Mouse (Mus musculus) hindbrain, postnatal 0 days (tissue): ENCODE data around the gene Nufip1. TPM values are rescaled to one million over a fixed set of nuclear protein-coding genes. Genes with fewer than 3 reads are reported as not detected.

Experiments
- ATAC-seq: fragments of 200-750 bp; cut with Nextera tagmentation; 2 replicates; pipeline ENCODE4 v1.8.0; 2017; ENCODE audit warnings: mild to moderate bottlenecking, moderate TSS enrichment, moderate library complexity
- DNase-seq: peaks from one replicate; pipeline ENCODE4 v3.0.0-alpha.2; 2015; ENCODE audit warnings: low spot score
- H3K27ac ChIP-seq: fragments of 300-500 bp; sonication (generic); 2 replicates; pipeline ENCODE4 v1.5.1; 2014; ENCODE audit warnings: mild to moderate bottlenecking
- H3K27me3 ChIP-seq: fragments of 300-500 bp; sonication (generic); 2 replicates; pipeline ENCODE4 v1.6.1; 2014; ENCODE audit warnings: low read length, mixed read lengths; ENCODE audit not compliant: insufficient read depth
- H3K36me3 ChIP-seq: fragments of 300-500 bp; sonication (generic); 2 replicates; pipeline ENCODE4 v1.6.1; 2014; ENCODE audit warnings: low read length, mixed read lengths; ENCODE audit not compliant: insufficient read depth
- H3K4me1 ChIP-seq: fragments of 300-500 bp; sonication (generic); 2 replicates; pipeline ENCODE4 v1.6.1; 2014; ENCODE audit warnings: antibody characterized with exemption, low read length, mixed read lengths; ENCODE audit not compliant: insufficient read depth
- H3K4me2 ChIP-seq: fragments of 300-500 bp; sonication (generic); 2 replicates; pipeline ENCODE4 v1.6.1; 2014; ENCODE audit warnings: low read depth, mild to moderate bottlenecking, low read length, moderate library complexity, mixed read lengths
- H3K4me3 ChIP-seq: fragments of 300-500 bp; sonication (generic); 2 replicates; pipeline ENCODE4 v1.5.1; 2014; ENCODE audit warnings: low read length
- H3K9ac ChIP-seq: fragments of 300-500 bp; sonication (generic); replicated peaks from 2 replicates; pipeline ENCODE4 v1.6.1; 2014; ENCODE audit warnings: mild to moderate bottlenecking, low read length, moderate library complexity, mixed read lengths
- H3K9me3 ChIP-seq: fragments of 300-500 bp; sonication (generic); 2 replicates; pipeline ENCODE4 v1.6.1; 2016; ENCODE audit warnings: low read length, mixed read lengths
- CTCF ChIP-seq: IDR thresholded peaks from 2 replicates; pipeline ENCODE4 v1.5.1; 2016; ENCODE audit warnings: antibody characterized with exemption, control low read depth, low read depth
- WGBS: fragments of 180-500 bp; shearing (Covaris S2); extraction: QIAGEN DNeasy Blood & Tissue Kit; methylation state at CpG from one replicate; pipeline ENCODE4 v1.1.7; 2014; 5-methylcytosine and 5-hydroxymethylcytosine counted together
- polyA plus RNA-seq: library from polyadenylated mRNA; unstranded; fragments of >200 nt; fragmentation: Nextera tagmentation; extraction: Ambion mirVana; gene quantifications from 2 replicates; pipeline ENCODE4 v1.2.1, GENCODE M21; 2015
- total RNA-seq: library from RNA; depleted of rRNA; stranded (reverse); fragments of >200 nt; gene quantifications from 2 replicates; pipeline ENCODE4 v1.2.3, GENCODE M21; 2014; rRNA removed

Gene Nufip1
- total and polyA plus RNA-seq, 2 experiments from 2014 or later, result 11.3 to 13.5 TPM

GRCm38 (mm10) chr14:76174328-76174727 lies 63.6 kb downstream of the Nufip1 start:
- ATAC-seq (no peak), DNase-seq (no peak)
- no peaks in the 10 kb centered on the region for H3K27me3 ChIP-seq
- no peak overlapping the region for H3K9ac ChIP-seq
- no peaks in the 10 kb centered on the region for H3K9me3 ChIP-seq
- no peaks in the 10 kb centered on the region for H3K36me3 ChIP-seq
- TF ChIP-seq CTCF, result no peak
- H3K27ac ChIP-seq, result no peak overlapping the region
- H3K4me2 ChIP-seq, result no peak overlapping the region
- 75% methylated on average over 7 of the region's 7 CpGs for WGBS
- H3K4me1 ChIP-seq, result no peaks in the 10 kb centered on the region; the same call in 1 of the 2 replicates
- H3K4me3 ChIP-seq, result no peak overlapping the region

DNA sequence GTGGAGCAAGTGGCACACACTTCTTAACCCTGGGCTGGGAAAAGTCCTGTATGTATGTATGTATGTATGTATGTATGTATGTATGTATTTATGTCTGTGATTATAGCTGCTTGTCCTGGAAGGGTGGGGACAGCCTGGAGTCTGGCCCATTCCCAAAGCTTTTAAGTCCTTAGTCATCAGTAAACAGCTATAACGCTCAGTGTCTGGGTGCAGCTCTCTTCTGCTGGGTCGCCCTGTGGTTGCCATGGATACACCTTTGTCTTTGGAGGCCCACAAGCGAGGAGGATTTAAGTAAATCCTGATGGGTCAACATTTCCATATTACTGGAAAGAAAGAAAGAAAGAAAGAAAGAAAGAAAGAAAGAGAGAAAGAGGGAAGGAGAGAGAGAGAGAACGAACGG lies 65.1 kb downstream of the Nufip1 start:
- ATAC-seq (peak; percentile 45; the same call in 1 of the 2 replicates), DNase-seq (peak; percentile 35)
- H3K36me3 ChIP-seq, result no peaks in the 10 kb centered on the region
- 6% methylated on average over 5 of the region's 5 CpGs for WGBS
- H3K9me3 ChIP-seq, result no peaks in the 10 kb centered on the region
- H3K4me3 ChIP-seq, result no peak overlapping the region
- no peak overlapping the region for H3K27ac ChIP-seq
- H3K27me3 ChIP-seq, result no peaks in the 10 kb centered on the region
- TF ChIP-seq CTCF, result no peak
- H3K4me2 ChIP-seq, result no peak overlapping the region
- no peak overlapping the region for H3K9ac ChIP-seq
- no peaks in the 10 kb centered on the region; the same call in 1 of the 2 replicates for H3K4me1 ChIP-seq

DNA sequence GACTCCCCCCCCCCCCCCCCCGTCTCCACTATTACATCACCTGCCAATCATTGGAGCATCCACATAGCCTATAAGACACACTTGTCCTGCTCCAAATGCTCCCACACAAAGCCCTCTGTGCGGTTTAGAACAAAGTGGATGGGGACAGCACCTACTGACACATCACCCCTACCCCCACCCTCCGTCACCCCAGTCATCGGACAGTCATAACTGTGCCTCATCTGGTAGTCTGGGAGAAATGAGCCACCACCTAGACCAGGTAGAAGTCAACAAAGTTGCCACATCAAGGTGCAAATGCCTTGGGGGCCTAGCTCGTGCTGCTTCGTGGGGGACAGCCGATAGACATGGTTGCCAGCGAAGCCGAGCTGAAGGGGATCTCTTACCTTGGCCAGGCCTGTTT lies 66.5 kb downstream of the Nufip1 start:
- 93% methylated on average over 9 of the region's 9 CpGs for WGBS

DNA sequence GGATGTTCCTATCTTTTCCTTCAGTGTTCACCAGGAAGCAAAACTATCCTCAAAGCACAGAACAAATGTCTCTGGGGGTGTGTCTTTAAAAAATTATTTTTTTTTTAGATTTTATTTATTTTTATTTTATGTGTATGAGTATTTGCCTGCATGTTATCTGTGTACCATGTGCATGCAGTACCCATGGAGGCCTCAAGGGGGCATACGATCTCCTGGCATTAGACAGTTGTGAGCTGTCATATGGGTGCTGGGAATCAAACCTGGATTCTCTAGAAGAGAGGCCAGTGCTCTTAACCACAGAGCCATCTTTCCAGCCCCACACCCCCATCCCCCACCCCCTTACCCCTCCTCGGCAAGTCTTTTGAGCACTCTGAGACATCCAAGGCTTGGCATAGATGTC lies 67.8 kb downstream of the Nufip1 start:
- Histone ChIP-seq H3K9me3 (no peaks in the 10 kb centered on the region), H3K27me3 (no peaks in the 10 kb centered on the region), H3K4me1 (no peaks in the 10 kb centered on the region; the same call in 1 of the 2 replicates), H3K4me3 (no peak overlapping the region), H3K36me3 (no peaks in the 10 kb centered on the region), H3K4me2 (no peak overlapping the region), H3K9ac (no peak overlapping the region), H3K27ac (no peak overlapping the region)
- 88% methylated on average over 2 of the region's 2 CpGs for WGBS
- ATAC-seq (no peak), DNase-seq (no peak)
- 0 out of 2 replicates have a peak, but pooled peaks have one; percentile 10 for TF ChIP-seq CTCF

More for the DNA sequence above, 66.5 kb downstream of the Nufip1 start:
- no peak for TF ChIP-seq CTCF
- Histone ChIP-seq H3K27ac (no peak overlapping the region), H3K36me3 (no peaks in the 10 kb centered on the region), H3K4me1 (no peaks in the 10 kb centered on the region; the same call in 1 of the 2 replicates), H3K27me3 (no peaks in the 10 kb centered on the region), H3K4me2 (no peak overlapping the region), H3K4me3 (no peak overlapping the region), H3K9me3 (no peaks in the 10 kb centered on the region), H3K9ac (no peak overlapping the region)
- DNase-seq (no peak), ATAC-seq (no peak)

DNA sequence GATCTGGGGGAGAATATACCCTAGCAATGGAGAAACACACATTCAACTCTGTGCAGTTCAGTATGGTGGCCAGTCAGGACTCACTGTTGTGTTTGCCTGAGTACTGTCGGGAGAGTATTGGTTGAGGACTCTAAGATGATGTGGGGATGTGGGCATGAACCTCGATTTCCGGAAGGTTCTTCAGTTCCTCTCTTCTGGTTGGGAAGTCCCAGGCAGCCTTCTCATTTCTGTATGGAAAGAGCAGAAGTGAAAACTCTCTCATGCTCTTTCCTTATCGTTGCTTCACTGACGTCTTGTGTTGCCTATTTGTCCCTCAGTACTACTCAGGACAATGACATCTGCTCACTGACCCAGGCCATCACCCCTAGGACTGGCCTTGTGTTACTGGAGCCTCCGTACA lies 68.7 kb downstream of the Nufip1 start:
- 89% methylated on average over 6 of the region's 6 CpGs for WGBS
- no peaks in the 10 kb centered on the region for H3K9me3 ChIP-seq
- DNase-seq (no peak), ATAC-seq (no peak)
- no peaks in the 10 kb centered on the region; the same call in 1 of the 2 replicates for H3K4me1 ChIP-seq
- no peak overlapping the region for H3K9ac ChIP-seq
- H3K27ac ChIP-seq, result no peak overlapping the region
- no peaks in the 10 kb centered on the region for H3K36me3 ChIP-seq
- H3K4me2 ChIP-seq, result no peak overlapping the region
- TF ChIP-seq CTCF, result no peak
- no peak overlapping the region for H3K4me3 ChIP-seq
- no peaks in the 10 kb centered on the region for H3K27me3 ChIP-seq

GRCm38 (mm10) chr14:76185358-76185757 lies 74.7 kb downstream of the Nufip1 start:
- no peak overlapping the region for H3K4me3 ChIP-seq
- no peak for TF ChIP-seq CTCF
- H3K27ac ChIP-seq, result no peak overlapping the region
- ATAC-seq, result no peak
- H3K9ac ChIP-seq, result no peak overlapping the region
- H3K4me1 ChIP-seq, result no peaks in the 10 kb centered on the region
- no peaks in the 10 kb centered on the region for H3K27me3 ChIP-seq
- DNase-seq, result no peak
- H3K9me3 ChIP-seq, result no peaks in the 10 kb centered on the region
- no peaks in the 10 kb centered on the region for H3K36me3 ChIP-seq
- no peak overlapping the region for H3K4me2 ChIP-seq
- WGBS, result 85% methylated on average over 5 of the region's 5 CpGs

- H3K4me3 ChIP-seq, result no peak overlapping the region
- no peak overlapping the region for H3K4me2 ChIP-seq
- no peaks in the 10 kb centered on the region for H3K9me3 ChIP-seq
- TF ChIP-seq CTCF, result no peak
- no peak overlapping the region for H3K9ac ChIP-seq
- H3K27ac ChIP-seq, result no peak overlapping the region
- H3K4me1 ChIP-seq, result no peaks in the 10 kb centered on the region
- DNase-seq (no peak), ATAC-seq (no peak)
- H3K36me3 ChIP-seq, result no peaks in the 10 kb centered on the region
- no peaks in the 10 kb centered on the region for H3K27me3 ChIP-seq
- WGBS, result 68% methylated on average over 4 of the region's 4 CpGs
Measured at GRCm38 (mm10) chr14:76186299-76186698, 75.6 kb downstream of the Nufip1 start.

Other genes starting within 250 kb of the Nufip1 start
- gene Kctd4, start 155.9 kb upstream of the Nufip1 start, total RNA-seq, result 3.8 and 5.0 TPM in 2 replicates
- 6.0 and 7.0 TPM in 2 replicates for gene Kctd4, start 155.9 kb upstream of the Nufip1 start, polyA plus RNA-seq
- gene Gtf2f2, start 100.0 kb upstream of the Nufip1 start, total RNA-seq, result 14.8 and 18.5 TPM in 2 replicates
- 40.9 and 41.3 TPM in 2 replicates for gene Gtf2f2, start 100.0 kb upstream of the Nufip1 start, polyA plus RNA-seq
- gene Gpalpp1, start 131 bp upstream of the Nufip1 start, total RNA-seq, result 11.1 and 14.2 TPM in 2 replicates
- 7.1 and 8.1 TPM in 2 replicates for gene Gpalpp1, start 131 bp upstream of the Nufip1 start, polyA plus RNA-seq